Mouse (Mus musculus) midbrain, embryonic 16.5 days (tissue): ENCODE results near the gene Hist3h2a. TPM values are rescaled to one million over a fixed set of nuclear protein-coding genes. Genes with fewer than 3 reads are reported as not detected.
A peak's percentile ranks its signal among the peaks of the same experiment; 100 is the strongest.

Experiments used
- ATAC-seq: fragments of 200-750 bp; cut with Nextera tagmentation; 2 replicates; pipeline ENCODE4 v1.8.0; 2017; ENCODE audit warnings: moderate TSS enrichment
- H3K27ac ChIP-seq: fragments of 300-500 bp; sonication (generic); 2 replicates; pipeline ENCODE4 v1.5.1; 2014; ENCODE audit warnings: mild to moderate bottlenecking, low read length, mixed read lengths
- H3K27me3 ChIP-seq: fragments of 300-500 bp; sonication (generic); 2 replicates; pipeline ENCODE4 v1.6.1; 2014; ENCODE audit warnings: low read depth, low read length, mixed read lengths; ENCODE audit not compliant: control insufficient read depth, insufficient read depth
- H3K36me3 ChIP-seq: fragments of 300-500 bp; sonication (generic); 2 replicates; pipeline ENCODE4 v1.6.1; 2014; ENCODE audit warnings: mild to moderate bottlenecking, low read length, moderate library complexity, mixed read lengths; ENCODE audit not compliant: control insufficient read depth, insufficient read depth
- H3K4me1 ChIP-seq: fragments of 300-500 bp; sonication (generic); 2 replicates; pipeline ENCODE4 v1.6.1; 2014; ENCODE audit warnings: mild to moderate bottlenecking, low read length, mixed read lengths; ENCODE audit not compliant: control insufficient read depth, insufficient read depth
- H3K4me2 ChIP-seq: fragments of 300-500 bp; sonication (generic); 2 replicates; pipeline ENCODE4 v1.6.1; 2014; ENCODE audit warnings: mild to moderate bottlenecking, low read length, mixed read lengths
- H3K4me3 ChIP-seq: fragments of 300-500 bp; sonication (generic); 2 replicates; pipeline ENCODE4 v1.5.1; 2014; ENCODE audit warnings: low read depth, mild to moderate bottlenecking, low read length, moderate library complexity, mixed read lengths
- H3K9ac ChIP-seq: fragments of 300-500 bp; sonication (generic); 2 replicates; pipeline ENCODE4 v1.6.1; 2014; ENCODE audit warnings: low read depth, low read length, mixed read lengths
- H3K9me3 ChIP-seq: fragments of 300-500 bp; sonication (generic); replicated peaks from 2 replicates; pipeline ENCODE4 v1.6.1; 2014; ENCODE audit warnings: mild to moderate bottlenecking, low read length, mixed read lengths; ENCODE audit not compliant: control insufficient read depth, poor library complexity, severe bottlenecking
- WGBS: fragments of 180-500 bp; shearing (Covaris S2); extraction: QIAGEN DNeasy Blood & Tissue Kit; methylation state at CpG from one replicate; pipeline ENCODE4 v1.1.7; 2014; 5-methylcytosine and 5-hydroxymethylcytosine counted together
- polyA plus RNA-seq: library from polyadenylated mRNA; unstranded; fragments of >200 nt; fragmentation: Nextera tagmentation; extraction: Ambion mirVana; gene quantifications from 2 replicates; pipeline ENCODE4 v1.2.1, GENCODE M21; 2015

Hist3h2a gene
- 107 and 115 TPM in 2 replicates for polyA plus RNA-seq

DNA sequence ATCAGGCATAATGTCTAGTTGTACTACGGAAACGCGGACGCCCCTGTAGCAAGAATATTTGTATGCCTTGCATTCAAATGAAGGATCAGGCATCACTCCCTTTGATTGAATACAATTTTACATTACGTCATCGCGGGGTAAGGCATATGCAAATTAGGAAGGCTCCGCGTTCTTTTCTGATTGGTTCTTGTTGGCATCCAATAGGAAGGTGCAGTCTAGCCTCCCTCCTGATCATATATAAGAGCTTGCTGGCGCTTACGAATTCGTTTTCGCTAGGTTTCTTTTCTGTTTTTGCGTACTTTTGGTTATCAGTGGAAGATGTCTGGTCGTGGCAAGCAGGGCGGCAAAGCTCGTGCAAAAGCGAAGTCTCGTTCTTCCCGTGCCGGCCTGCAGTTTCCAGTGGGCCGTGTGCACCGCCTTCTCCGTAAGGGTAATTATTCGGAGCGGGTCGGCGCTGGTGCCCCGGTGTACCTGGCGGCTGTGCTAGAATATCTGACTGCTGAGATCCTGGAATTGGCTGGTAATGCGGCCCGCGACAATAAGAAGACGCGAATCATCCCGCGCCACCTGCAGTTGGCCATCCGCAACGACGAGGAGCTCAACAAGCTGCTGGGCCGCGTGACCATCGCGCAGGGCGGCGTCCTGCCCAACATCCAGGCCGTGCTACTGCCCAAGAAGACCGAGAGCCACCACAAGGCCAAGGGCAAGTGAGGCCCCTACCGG, at the start of gene Hist3h2a, which contains the start of gene Trim17:
Gene Hist3h2a (plus strand): TSS at position 266 of the 723 bp plus-strand sequence.
Gene Trim17 (plus strand): TSS at position 266 of the 723 bp plus-strand sequence.
- H3K27me3 ChIP-seq = no peaks in the 10 kb centered on the region
- peak within 1 kb of the TSS; percentile 82 for H3K9ac ChIP-seq
- peak within 1 kb of the TSS; percentile 98 for H3K27ac ChIP-seq
- 0 out of 2 replicates have a peak, but pooled peaks cover 3% of the 10 kb centered on the region for H3K36me3 ChIP-seq
- H3K4me3 ChIP-seq = peak within 1 kb of the TSS; percentile 62
- peak; percentile 89 for ATAC-seq
- H3K4me1 ChIP-seq = peaks cover 51% of the 10 kb centered on the region
- H3K4me2 ChIP-seq = peak within 1 kb of the TSS; percentile 86
- under 1% methylated on average over 49 of the region's 49 CpGs for WGBS
- H3K9me3 ChIP-seq = no peaks in the 10 kb centered on the region

- 44% methylated on average over 6 of the region's 6 CpGs for WGBS
- ATAC-seq = no peak
- no peak overlapping the region for H3K4me3 ChIP-seq
- no peak overlapping the region for H3K9ac ChIP-seq
- H3K9me3 ChIP-seq = no peaks in the 10 kb centered on the region
- H3K4me2 ChIP-seq = no peak overlapping the region
- H3K4me1 ChIP-seq = peaks cover 15% of the 10 kb centered on the region
- H3K27me3 ChIP-seq = no peaks in the 10 kb centered on the region
- no peak overlapping the region for H3K27ac ChIP-seq
- peaks cover 2% of the 10 kb centered on the region; the same call in 1 of the 2 replicates for H3K36me3 ChIP-seq
Observed at GRCm38 (mm10) chr11:58904838-58905237, 49.6 kb upstream of the Hist3h2a start.

GRCm38 (mm10) chr11:58913776-58914175, 40.7 kb upstream of the Hist3h2a start:
- Histone ChIP-seq H3K36me3 (no peaks in the 10 kb centered on the region), H3K27ac (no peak overlapping the region), H3K4me1 (peaks cover 4% of the 10 kb centered on the region), H3K27me3 (no peaks in the 10 kb centered on the region), H3K4me3 (no peak overlapping the region), H3K9me3 (no peaks in the 10 kb centered on the region), H3K9ac (no peak overlapping the region), H3K4me2 (no peak overlapping the region)
- 100% methylated on average over 1 of the region's 1 CpGs for WGBS
- ATAC-seq = no peak

- 17% methylated on average over 17 of the region's 17 CpGs for WGBS
- Histone ChIP-seq H3K4me3 (peak overlapping the region; percentile 30), H3K9ac (peak overlapping the region; percentile 45; the same call in 1 of the 2 replicates), H3K27me3 (no peaks in the 10 kb centered on the region), H3K4me1 (peaks cover 4% of the 10 kb centered on the region), H3K27ac (no peak overlapping the region), H3K9me3 (no peaks in the 10 kb centered on the region), H3K4me2 (peak overlapping the region; percentile 68), H3K36me3 (no peaks in the 10 kb centered on the region)
- ATAC-seq = no peak; the same call in 1 of the 2 replicates
Observed at GRCm38 (mm10) chr11:58914461-58915028, 39.9 kb upstream of the Hist3h2a start.

- Histone ChIP-seq H3K9me3 (no peaks in the 10 kb centered on the region), H3K4me2 (no peak overlapping the region), H3K27me3 (no peaks in the 10 kb centered on the region), H3K4me3 (no peak overlapping the region), H3K4me1 (peaks cover 4% of the 10 kb centered on the region), H3K9ac (no peak overlapping the region), H3K27ac (no peak overlapping the region), H3K36me3 (no peaks in the 10 kb centered on the region)
- WGBS = 55% methylated on average over 14 of the region's 14 CpGs
- no peak for ATAC-seq
Observed at GRCm38 (mm10) chr11:58916879-58917744, 37.4 kb upstream of the Hist3h2a start.

GRCm38 (mm10) chr11:58917745-58918366, 36.6 kb upstream of the Hist3h2a start, which contains the start of gene Btnl10:
Gene Btnl10, plus strand, starts transcription at chr11:58917908.
- Histone ChIP-seq H3K27ac (no peak within 1 kb of the TSS), H3K4me3 (no peak within 1 kb of the TSS), H3K4me1 (peaks cover 4% of the 10 kb centered on the region), H3K36me3 (no peaks in the 10 kb centered on the region), H3K9ac (no peak within 1 kb of the TSS), H3K4me2 (no peak within 1 kb of the TSS), H3K27me3 (no peaks in the 10 kb centered on the region), H3K9me3 (no peaks in the 10 kb centered on the region)
- WGBS = 86% methylated on average over 12 of the region's 12 CpGs
- ATAC-seq = no peak

DNA sequence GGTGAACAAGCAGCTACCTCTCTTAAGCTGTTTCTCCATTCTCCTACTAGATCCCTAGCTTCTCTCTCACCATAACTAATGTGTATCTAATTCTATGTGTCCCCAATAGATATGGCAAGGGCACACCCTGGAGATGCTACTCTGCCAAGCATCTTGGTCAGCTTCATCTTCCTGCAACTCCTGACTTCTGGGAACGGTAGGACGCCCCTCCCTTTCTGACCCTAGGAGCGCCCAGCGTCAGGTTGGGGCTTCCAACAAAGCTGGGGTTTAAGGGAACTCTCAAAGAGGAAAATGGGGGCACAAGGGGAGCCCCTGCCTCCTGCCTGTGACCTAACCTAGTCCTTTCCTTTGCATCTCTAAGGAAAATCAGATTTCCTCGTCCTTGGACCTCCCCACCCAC, 35.7 kb upstream of the Hist3h2a start:
- H3K4me3 ChIP-seq = no peak overlapping the region
- ATAC-seq = no peak
- no peaks in the 10 kb centered on the region for H3K36me3 ChIP-seq
- no peaks in the 10 kb centered on the region for H3K9me3 ChIP-seq
- H3K9ac ChIP-seq = no peak overlapping the region
- H3K27ac ChIP-seq = no peak overlapping the region
- no peaks in the 10 kb centered on the region for H3K27me3 ChIP-seq
- H3K4me1 ChIP-seq = peaks cover 4% of the 10 kb centered on the region
- WGBS = 71% methylated on average over 5 of the region's 5 CpGs
- no peak overlapping the region for H3K4me2 ChIP-seq

DNA sequence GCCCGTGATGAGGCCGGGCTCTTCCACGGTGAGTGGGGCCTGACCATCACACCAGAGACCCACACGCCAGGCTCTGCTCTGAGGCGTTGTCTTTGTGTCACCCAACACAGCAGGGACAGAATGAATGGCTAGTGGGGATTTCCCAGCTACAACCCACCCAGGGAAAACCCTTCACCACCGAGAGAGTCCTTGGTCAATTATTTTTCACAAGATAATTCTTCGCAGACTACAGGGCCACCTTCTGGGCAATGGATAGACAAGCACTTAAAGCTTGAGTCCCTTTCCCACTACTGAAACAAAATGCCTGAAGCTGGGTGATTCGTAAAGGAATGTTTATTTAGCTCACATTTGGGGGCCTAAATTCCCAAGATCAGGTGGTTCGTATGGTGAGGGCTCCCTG, 32.1 kb upstream of the Hist3h2a start:
- Histone ChIP-seq H3K4me1 (no peaks in the 10 kb centered on the region), H3K9me3 (no peaks in the 10 kb centered on the region), H3K9ac (no peak overlapping the region), H3K4me3 (no peak overlapping the region), H3K4me2 (no peak overlapping the region), H3K27ac (no peak overlapping the region), H3K27me3 (no peaks in the 10 kb centered on the region), H3K36me3 (no peaks in the 10 kb centered on the region)
- no peak for ATAC-seq
- WGBS = 87% methylated on average over 9 of the region's 9 CpGs
